31 mouse cellular contexts compared by ENCODE assay signal in genomic region chr10:121254343-121254742, GRCm38 (mm10).
"Had no signal": no experiment of that assay in that cellular context is flagged by ENCODE, and none has a peak within 500 bp of the region (broad histone marks: within the 10 kb centered on the region; RNA-seq: fewer than 3 reads in every experiment).

No protein-coding gene starts in this region.

- H3K27me3 ChIP-seq: intestine, embryonic 15.5 days had no signal

- H3K4me3 ChIP-seq: heart, embryonic 10.5 days; heart, embryonic 12.5 days; heart, embryonic 13.5 days; heart, embryonic 15.5 days; hindbrain, embryonic 10.5 days; hindbrain, embryonic 12.5 days; hindbrain, embryonic 13.5 days; hindbrain, embryonic 15.5 days; intestine, embryonic 15.5 days; kidney, embryonic 15.5 days; layer of hippocampus, adult 2 months; left cerebral cortex, adult 2 months had no signal

- DNase-seq: heart, postnatal 10 days; heart, postnatal 14 days; heart, postnatal 36 days; heart, postnatal 4 days; kidney, adult 18-20 months; kidney, adult 2 months; kidney, adult 8-10 months; kidney, adult 9 months; kidney, postnatal 10 days; kidney, postnatal 14 days; kidney, postnatal 25 days; kidney, postnatal 36 days; kidney, postnatal 4 days; layer of hippocampus, adult 9-11 months; layer of hippocampus, postnatal 36 days had no signal

- H3K9me3 ChIP-seq: heart, embryonic 10.5 days; heart, embryonic 12.5 days; heart, embryonic 13.5 days; heart, embryonic 15.5 days; hindbrain, embryonic 10.5 days; hindbrain, embryonic 12.5 days; hindbrain, embryonic 13.5 days; hindbrain, embryonic 15.5 days; intestine, embryonic 15.5 days; kidney, embryonic 15.5 days had no signal

- H3K4me1 ChIP-seq: hindbrain, embryonic 12.5 days; hindbrain, embryonic 13.5 days; hindbrain, embryonic 15.5 days; intestine, embryonic 15.5 days; kidney, embryonic 15.5 days had no signal

- H3K9ac ChIP-seq: heart, embryonic 12.5 days; heart, embryonic 13.5 days; heart, embryonic 15.5 days; hindbrain, embryonic 12.5 days; hindbrain, embryonic 13.5 days; hindbrain, embryonic 14.5 days; hindbrain, embryonic 15.5 days; intestine, embryonic 15.5 days; kidney, embryonic 15.5 days had no signal

- H3K36me3 ChIP-seq: heart, embryonic 10.5 days; heart, embryonic 12.5 days; heart, embryonic 13.5 days; heart, embryonic 15.5 days; hindbrain, embryonic 10.5 days; hindbrain, embryonic 12.5 days; hindbrain, embryonic 13.5 days; hindbrain, embryonic 15.5 days; intestine, embryonic 15.5 days; kidney, embryonic 15.5 days had no signal

- H3K4me2 ChIP-seq: heart, embryonic 11.5 days; heart, embryonic 12.5 days; heart, embryonic 13.5 days; heart, embryonic 15.5 days; hindbrain, embryonic 12.5 days; hindbrain, embryonic 13.5 days; hindbrain, embryonic 14.5 days; hindbrain, embryonic 15.5 days; intestine, embryonic 15.5 days; kidney, embryonic 15.5 days had no signal

- H3K27ac ChIP-seq: heart, embryonic 10.5 days; heart, embryonic 13.5 days; heart, embryonic 15.5 days; hindbrain, embryonic 10.5 days; hindbrain, embryonic 12.5 days; hindbrain, embryonic 13.5 days; hindbrain, embryonic 14.5 days; hindbrain, embryonic 15.5 days; hindbrain, postnatal 0 days; intestine, embryonic 15.5 days; kidney, embryonic 15.5 days; kidney, postnatal 0 days; layer of hippocampus, adult 2 months; left cerebral cortex, adult 2 months had no signal
